9 mouse cellular contexts compared by ENCODE assay signal in the genomic region with DNA sequence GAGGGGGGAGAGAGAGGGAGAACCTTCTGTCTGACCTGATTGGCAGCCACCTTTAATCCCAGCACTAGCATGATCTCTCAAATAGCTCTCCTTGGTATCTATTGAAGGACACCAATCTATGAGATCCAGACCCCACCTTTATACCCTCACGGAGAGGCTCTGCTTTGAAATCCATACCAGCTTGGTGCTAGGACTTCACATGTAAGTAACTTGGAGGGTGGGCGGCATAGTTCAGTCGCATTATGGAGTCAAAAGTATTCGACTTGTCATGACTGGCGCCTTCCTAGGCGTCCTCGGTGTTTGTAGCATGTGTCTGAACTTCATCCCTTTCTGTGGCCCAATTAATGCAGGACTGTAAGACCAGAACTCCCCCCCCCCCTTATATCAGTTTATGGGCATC. TPM values are rescaled to one million over a fixed set of nuclear protein-coding genes. Genes with fewer than 3 reads are reported as not detected.
DNase-seq lines count a peak whose midpoint lies in the region; ATAC-seq and TF ChIP-seq lines count a peak whose summit lies in the region.
"Had no signal": no experiment of that assay in that cellular context is flagged by ENCODE, and none has a peak within 500 bp of the region (broad histone marks: within the 10 kb centered on the region; RNA-seq: fewer than 3 reads in every experiment).

No protein-coding gene starts in this region.

- WGBS in hindbrain, embryonic 10.5 days = 87% methylated on average over 7 of the region's 7 CpGs
- WGBS in hindbrain, embryonic 11.5 days = 86% methylated on average over 7 of the region's 7 CpGs
- WGBS in liver, embryonic 12.5 days (ENCODE audit: insufficient replicate concordance) = 72% methylated on average over 7 of the region's 7 CpGs

- no peaks in the 10 kb centered on the region for H3K9me3 ChIP-seq in hindbrain, embryonic 10.5 days
- no peaks in the 10 kb centered on the region for H3K9me3 ChIP-seq in hindbrain, embryonic 11.5 days (ENCODE audit: control insufficient read depth, low read length)
- no peaks in the 10 kb centered on the region for H3K9me3 ChIP-seq in E14TG2a.4 (ENCODE audit: low read length)
- H3K9me3 ChIP-seq in liver, embryonic 12.5 days (replicated peaks) = no peaks in the 10 kb centered on the region
- H3K9me3 ChIP-seq: midbrain, embryonic 12.5 days had no signal

- H3K9ac ChIP-seq in hindbrain, embryonic 11.5 days (ENCODE audit: low read depth, low read length) = no peak overlapping the region
- peak overlapping the region; percentile 71 for H3K9ac ChIP-seq in liver, embryonic 12.5 days
- H3K9ac ChIP-seq: midbrain, embryonic 12.5 days had no signal

- no peak for TF ChIP-seq POLR2A in bone marrow macrophage, adult 2 months (IDR thresholded peaks at IDR 0.05; ENCODE audit: borderline replicate concordance, low read depth, low read length)

- H3K4me1 ChIP-seq in hindbrain, embryonic 10.5 days (replicated peaks) = peaks cover 22% of the 10 kb centered on the region
- H3K4me1 ChIP-seq in hindbrain, embryonic 11.5 days (replicated peaks; ENCODE audit: control insufficient read depth, insufficient read depth, low read length) = no peaks in the 10 kb centered on the region; the same call in 1 of the 2 replicates
- H3K4me1 ChIP-seq in E14TG2a.4 (replicated peaks; ENCODE audit: low read depth, low read length) = peaks cover 27% of the 10 kb centered on the region
- H3K4me1 ChIP-seq in bone marrow macrophage, adult 2 months (ENCODE audit: control insufficient read depth, insufficient read depth, low read length) = peaks cover 7% of the 10 kb centered on the region
- peaks cover 54% of the 10 kb centered on the region for H3K4me1 ChIP-seq in liver, embryonic 12.5 days

- TF ChIP-seq CTCF in E14TG2a.4 (conservative IDR thresholded peaks at IDR 0.05; ENCODE audit: low read length) = no peak
- TF ChIP-seq CTCF in bone marrow macrophage, adult 2 months (IDR thresholded peaks at IDR 0.05; ENCODE audit: low read depth, low read length) = no peak

- H3K27me3 ChIP-seq in hindbrain, embryonic 10.5 days (ENCODE audit: insufficient read depth, poor library complexity, severe bottlenecking) = no peaks in the 10 kb centered on the region
- H3K27me3 ChIP-seq in hindbrain, embryonic 11.5 days (ENCODE audit: control insufficient read depth, insufficient read depth, low read length) = no peaks in the 10 kb centered on the region
- no peaks in the 10 kb centered on the region for H3K27me3 ChIP-seq in E14TG2a.4 (ENCODE audit: insufficient read depth, low read length)
- H3K27me3 ChIP-seq in liver, embryonic 12.5 days (replicated peaks) = no peaks in the 10 kb centered on the region
- H3K27me3 ChIP-seq: midbrain, embryonic 12.5 days had no signal

- H3K36me3 ChIP-seq in hindbrain, embryonic 10.5 days = peaks cover 24% of the 10 kb centered on the region
- 0 out of 2 replicates have a peak, but pooled peaks cover 5% of the 10 kb centered on the region for H3K36me3 ChIP-seq in hindbrain, embryonic 11.5 days (ENCODE audit: control insufficient read depth, insufficient read depth, low read length)
- peaks cover 29% of the 10 kb centered on the region for H3K36me3 ChIP-seq in E14TG2a.4 (ENCODE audit: insufficient read depth, low read length)
- peaks cover 28% of the 10 kb centered on the region for H3K36me3 ChIP-seq in liver, embryonic 12.5 days

- no peak for DNase-seq in hindbrain, embryonic 10.5 days (ENCODE audit: low spot score)
- DNase-seq in hindbrain, embryonic 11.5 days (ENCODE audit: low spot score) = no peak
- no peak for DNase-seq in urinary bladder, postnatal 10 days (ENCODE audit: low spot score)
- no peak for DNase-seq in right cerebral cortex, postnatal 10 days (ENCODE audit: low spot score in 2 of 2)
- DNase-seq: cerebellum, adult 2 months had no signal

- no peak overlapping the region for H3K27ac ChIP-seq in hindbrain, embryonic 10.5 days
- no peak overlapping the region for H3K27ac ChIP-seq in hindbrain, embryonic 11.5 days (ENCODE audit: low read depth, low read length)
- no peak overlapping the region for H3K27ac ChIP-seq in bone marrow macrophage, adult 2 months (ENCODE audit: insufficient read depth, low read depth, low read length)
- H3K27ac ChIP-seq in liver, embryonic 12.5 days = no peak overlapping the region

- no peak overlapping the region for H3K4me2 ChIP-seq in hindbrain, embryonic 11.5 days (replicated peaks; ENCODE audit: low read depth, low read length)
- H3K4me2 ChIP-seq in liver, embryonic 12.5 days = peak overlapping the region; percentile 81

- peak overlapping the region; percentile 87 for H3K4me3 ChIP-seq in hindbrain, embryonic 10.5 days
- H3K4me3 ChIP-seq in hindbrain, embryonic 11.5 days (ENCODE audit: low read depth, low read length) = no peak overlapping the region
- H3K4me3 ChIP-seq in E14TG2a.4 (replicated peaks; ENCODE audit: low read length) = peak overlapping the region; percentile 94
- peak overlapping the region; percentile 58 for H3K4me3 ChIP-seq in bone marrow macrophage, adult 2 months (ENCODE audit: insufficient read depth, low read length)
- peak overlapping the region; percentile 90 for H3K4me3 ChIP-seq in liver, embryonic 12.5 days

- no peak for ATAC-seq in hindbrain, embryonic 11.5 days (ENCODE audit: low FRiP score)
- ATAC-seq in liver, embryonic 12.5 days = no peak

RNA-seq across cellular contexts. Expression of gene Zc3h18, which starts 1.1 kb away (rescaled TPM):
- 67.6 and 75.0 TPM in 2 replicates for polyA plus RNA-seq in hindbrain, embryonic 10.5 days (2016; fragmentation: Nextera tagmentation; extraction: Ambion mirVana)
- 38.4 and 38.6 TPM in 2 replicates for polyA plus RNA-seq in hindbrain, embryonic 11.5 days (2014; fragmentation: Nextera tagmentation; extraction: Ambion mirVana)
- polyA plus RNA-seq in bone marrow macrophage, adult 2 months (2012; ENCODE audit: insufficient read depth, insufficient read length, missing spikeins) = 35.2 and 35.3 TPM in 2 replicates
- polyA plus RNA-seq in liver, embryonic 12.5 days (2016; fragmentation: Nextera tagmentation; extraction: Ambion mirVana) = 48.7 and 49.1 TPM in 2 replicates

RNA-seq across cellular contexts. Expression of gene Trhr2, which starts 14.8 kb away (rescaled TPM):
- polyA plus RNA-seq in hindbrain, embryonic 10.5 days (2016; fragmentation: Nextera tagmentation; extraction: Ambion mirVana) = not detected in 2 replicates
- polyA plus RNA-seq in hindbrain, embryonic 11.5 days (2014; fragmentation: Nextera tagmentation; extraction: Ambion mirVana) = 0.11 and 0.25 TPM in 2 replicates
- polyA plus RNA-seq in bone marrow macrophage, adult 2 months (2012; ENCODE audit: insufficient read depth, insufficient read length, missing spikeins) = not detected in 2 replicates
- polyA plus RNA-seq in liver, embryonic 12.5 days (2016; fragmentation: Nextera tagmentation; extraction: Ambion mirVana) = not detected in 2 replicates
- polyA plus RNA-seq: midbrain, embryonic 12.5 days had no signal

RNA-seq across cellular contexts. Expression of gene Il17c, which starts 46.5 kb away (rescaled TPM):
- polyA plus RNA-seq in hindbrain, embryonic 10.5 days (2016; fragmentation: Nextera tagmentation; extraction: Ambion mirVana) = not detected in 2 replicates
- polyA plus RNA-seq in hindbrain, embryonic 11.5 days (2014; fragmentation: Nextera tagmentation; extraction: Ambion mirVana) = not detected in 2 replicates
- polyA plus RNA-seq in bone marrow macrophage, adult 2 months (2012; ENCODE audit: insufficient read depth, insufficient read length, missing spikeins) = not detected in 2 replicates
- not detected in 2 replicates for polyA plus RNA-seq in liver, embryonic 12.5 days (2016; fragmentation: Nextera tagmentation; extraction: Ambion mirVana)
- polyA plus RNA-seq: midbrain, embryonic 12.5 days had no signal

RNA-seq across cellular contexts. Expression of gene Cyba, which starts 57.4 kb away (rescaled TPM):
- 75.4 and 76.6 TPM in 2 replicates for polyA plus RNA-seq in hindbrain, embryonic 10.5 days (2016; fragmentation: Nextera tagmentation; extraction: Ambion mirVana)
- polyA plus RNA-seq in hindbrain, embryonic 11.5 days (2014; fragmentation: Nextera tagmentation; extraction: Ambion mirVana) = 52.7 and 53.4 TPM in 2 replicates
- 973 and 1,035 TPM in 2 replicates for polyA plus RNA-seq in bone marrow macrophage, adult 2 months (2012; ENCODE audit: insufficient read depth, insufficient read length, missing spikeins)
- polyA plus RNA-seq in liver, embryonic 12.5 days (2016; fragmentation: Nextera tagmentation; extraction: Ambion mirVana) = 149 and 160 TPM in 2 replicates
